Mouse (Mus musculus) hindbrain, embryonic 13.5 days (tissue): ENCODE measurements around the gene Setd3. TPM values are rescaled to one million over a fixed set of nuclear protein-coding genes. Genes with fewer than 3 reads are reported as not detected.

Source experiments
- ATAC-seq: fragments of 200-750 bp; cut with Nextera tagmentation; 2 replicates; pipeline ENCODE4 v1.8.0; 2017; ENCODE audit warnings: moderate TSS enrichment; ENCODE audit not compliant: low FRiP score
- H3K27ac ChIP-seq: fragments of 300-500 bp; sonication (generic); 2 replicates; pipeline ENCODE4 v1.5.1; 2015; ENCODE audit warnings: inconsistent platforms, mild to moderate bottlenecking, moderate library complexity
- H3K27me3 ChIP-seq: fragments of 300-500 bp; sonication (generic); 2 replicates; pipeline ENCODE4 v1.6.1; 2015; ENCODE audit warnings: mild to moderate bottlenecking, inconsistent platforms
- H3K36me3 ChIP-seq: fragments of 300-500 bp; sonication (generic); 2 replicates; pipeline ENCODE4 v1.6.1; 2015; ENCODE audit warnings: mild to moderate bottlenecking, inconsistent platforms
- H3K4me1 ChIP-seq: fragments of 300-500 bp; sonication (generic); replicated peaks from 2 replicates; pipeline ENCODE4 v1.6.1; 2015; ENCODE audit warnings: inconsistent platforms
- H3K4me2 ChIP-seq: fragments of 300-500 bp; sonication (generic); 2 replicates; pipeline ENCODE4 v1.6.1; 2015; ENCODE audit warnings: inconsistent platforms, mild to moderate bottlenecking, moderate library complexity
- H3K4me3 ChIP-seq: fragments of 300-500 bp; sonication (generic); 2 replicates; pipeline ENCODE4 v1.5.1; 2015; ENCODE audit warnings: mild to moderate bottlenecking, inconsistent platforms
- H3K9ac ChIP-seq: fragments of 300-500 bp; sonication (generic); 2 replicates; pipeline ENCODE4 v1.6.1; 2015; ENCODE audit warnings: mild to moderate bottlenecking, inconsistent platforms
- H3K9me3 ChIP-seq: fragments of 300-500 bp; sonication (generic); 2 replicates; pipeline ENCODE4 v1.6.1; 2016; ENCODE audit warnings: inconsistent platforms
- WGBS: fragments of 180-500 bp; shearing (Covaris S2); methylation state at CpG from one replicate; pipeline ENCODE4 v1.1.7; 2015; 5-methylcytosine and 5-hydroxymethylcytosine counted together
- polyA plus RNA-seq: library from polyadenylated mRNA; unstranded; fragments of >200 nt; fragmentation: Nextera tagmentation; extraction: Ambion mirVana; gene quantifications from 2 replicates; pipeline ENCODE4 v1.2.1, GENCODE M21; 2015

Gene Setd3
- polyA plus RNA-seq, 1 experiment from 2014 or later = 102 TPM

GRCm38 (mm10) chr12:108170467-108170866 is 8.6 kb downstream of the Setd3 start:
- H3K4me2 ChIP-seq = no peak overlapping the region
- 91% methylated on average over 3 of the region's 3 CpGs for WGBS
- H3K4me3 ChIP-seq = no peak overlapping the region
- ATAC-seq = no peak
- no peaks in the 10 kb centered on the region for H3K36me3 ChIP-seq
- H3K9me3 ChIP-seq = no peaks in the 10 kb centered on the region
- no peaks in the 10 kb centered on the region for H3K27me3 ChIP-seq
- H3K27ac ChIP-seq = no peak overlapping the region
- H3K9ac ChIP-seq = no peak overlapping the region
- H3K4me1 ChIP-seq = peaks cover 22% of the 10 kb centered on the region

GRCm38 (mm10) chr12:108168909-108169308 is 10.2 kb downstream of the Setd3 start:
- Histone ChIP-seq H3K27ac (no peak overlapping the region), H3K4me2 (no peak overlapping the region), H3K27me3 (no peaks in the 10 kb centered on the region), H3K36me3 (no peaks in the 10 kb centered on the region), H3K9me3 (no peaks in the 10 kb centered on the region), H3K4me1 (peaks cover 26% of the 10 kb centered on the region), H3K4me3 (no peak overlapping the region), H3K9ac (no peak overlapping the region)
- 88% methylated on average over 3 of the region's 3 CpGs for WGBS
- no peak for ATAC-seq

GRCm38 (mm10) chr12:108163706-108164105 is 15.4 kb downstream of the Setd3 start:
- WGBS = 77% methylated on average over 3 of the region's 3 CpGs
- peaks cover 28% of the 10 kb centered on the region for H3K36me3 ChIP-seq

GRCm38 (mm10) chr12:108162036-108162435 is 17.1 kb downstream of the Setd3 start:
- Histone ChIP-seq H3K4me1 (peaks cover 10% of the 10 kb centered on the region), H3K27me3 (no peaks in the 10 kb centered on the region), H3K27ac (no peak overlapping the region), H3K9me3 (no peaks in the 10 kb centered on the region), H3K9ac (no peak overlapping the region), H3K4me2 (no peak overlapping the region), H3K36me3 (peaks cover 32% of the 10 kb centered on the region), H3K4me3 (no peak overlapping the region)
- WGBS = 90% methylated on average over 1 of the region's 1 CpGs
- ATAC-seq = no peak

More at GRCm38 (mm10) chr12:108163706-108164105, 15.4 kb downstream of the Setd3 start:
- H3K27me3 ChIP-seq = no peaks in the 10 kb centered on the region
- H3K4me3 ChIP-seq = no peak overlapping the region
- no peak overlapping the region for H3K9ac ChIP-seq
- H3K4me1 ChIP-seq = peaks cover 10% of the 10 kb centered on the region
- H3K9me3 ChIP-seq = no peaks in the 10 kb centered on the region
- H3K27ac ChIP-seq = no peak overlapping the region
- no peak for ATAC-seq
- no peak overlapping the region for H3K4me2 ChIP-seq

GRCm38 (mm10) chr12:108159863-108160262 is 19.3 kb downstream of the Setd3 start:
- Histone ChIP-seq H3K9ac (no peak overlapping the region), H3K4me1 (peaks cover 10% of the 10 kb centered on the region), H3K4me3 (no peak overlapping the region), H3K27ac (no peak overlapping the region), H3K36me3 (peaks cover 42% of the 10 kb centered on the region), H3K27me3 (no peaks in the 10 kb centered on the region), H3K9me3 (no peaks in the 10 kb centered on the region), H3K4me2 (no peak overlapping the region)
- no peak for ATAC-seq

- H3K4me1 ChIP-seq = no peaks in the 10 kb centered on the region
- H3K27ac ChIP-seq = no peak overlapping the region
- WGBS = 96% methylated on average over 2 of the region's 2 CpGs
- no peak overlapping the region for H3K9ac ChIP-seq
- H3K9me3 ChIP-seq = no peaks in the 10 kb centered on the region
- H3K27me3 ChIP-seq = no peaks in the 10 kb centered on the region
- ATAC-seq = no peak
- no peak overlapping the region for H3K4me2 ChIP-seq
- H3K36me3 ChIP-seq = peaks cover 41% of the 10 kb centered on the region
- H3K4me3 ChIP-seq = no peak overlapping the region
These were observed 26.4 kb downstream of the Setd3 start for GRCm38 (mm10) chr12:108152743-108153142.

- Histone ChIP-seq H3K4me3 (no peak overlapping the region), H3K4me1 (no peaks in the 10 kb centered on the region), H3K4me2 (no peak overlapping the region), H3K9me3 (no peaks in the 10 kb centered on the region), H3K27ac (no peak overlapping the region), H3K27me3 (no peaks in the 10 kb centered on the region), H3K9ac (no peak overlapping the region), H3K36me3 (peaks cover 30% of the 10 kb centered on the region)
- ATAC-seq = no peak
- whole genome bisulfite sequencing = 78% methylated on average over 3 of the region's 3 CpGs
These were observed 29.4 kb downstream of the Setd3 start for GRCm38 (mm10) chr12:108149764-108150163.

- Histone ChIP-seq H3K9ac (no peak overlapping the region), H3K27ac (no peak overlapping the region), H3K36me3 (peaks cover 15% of the 10 kb centered on the region; the same call in 1 of the 2 replicates), H3K9me3 (no peaks in the 10 kb centered on the region), H3K4me3 (no peak overlapping the region), H3K27me3 (no peaks in the 10 kb centered on the region), H3K4me2 (no peak overlapping the region), H3K4me1 (no peaks in the 10 kb centered on the region)
- ATAC-seq = no peak
- WGBS = 95% methylated on average over 3 of the region's 3 CpGs
These were observed 33.9 kb downstream of the Setd3 start for GRCm38 (mm10) chr12:108145198-108145597.

- 88% methylated on average over 5 of the region's 5 CpGs for WGBS
- no peaks in the 10 kb centered on the region for H3K4me1 ChIP-seq
- no peaks in the 10 kb centered on the region for H3K9me3 ChIP-seq
These were observed 35.3 kb downstream of the Setd3 start for GRCm38 (mm10) chr12:108143624-108144498.

GRCm38 (mm10) chr12:108135610-108136208 is 43.4 kb downstream of the Setd3 start:
- Histone ChIP-seq H3K9me3 (no peaks in the 10 kb centered on the region), H3K9ac (no peak overlapping the region), H3K36me3 (peaks cover 27% of the 10 kb centered on the region), H3K4me2 (no peak overlapping the region), H3K4me1 (0 out of 2 replicates have a peak, but pooled peaks cover 3% of the 10 kb centered on the region), H3K4me3 (no peak overlapping the region), H3K27ac (no peak overlapping the region), H3K27me3 (no peaks in the 10 kb centered on the region)
- WGBS = 81% methylated on average over 6 of the region's 6 CpGs
- no peak for ATAC-seq

More at GRCm38 (mm10) chr12:108143624-108144498, 35.3 kb downstream of the Setd3 start:
- Histone ChIP-seq H3K27me3 (no peaks in the 10 kb centered on the region), H3K27ac (no peak overlapping the region), H3K36me3 (peaks cover 13% of the 10 kb centered on the region; the same call in 1 of the 2 replicates), H3K4me2 (no peak overlapping the region), H3K9ac (no peak overlapping the region), H3K4me3 (no peak overlapping the region)
- no peak for ATAC-seq

GRCm38 (mm10) chr12:108133181-108133580 is 45.9 kb downstream of the Setd3 start:
- WGBS = 60% methylated on average over 2 of the region's 2 CpGs
- Histone ChIP-seq H3K27ac (no peak overlapping the region), H3K36me3 (peaks cover 48% of the 10 kb centered on the region), H3K4me3 (no peak overlapping the region), H3K9ac (no peak overlapping the region), H3K4me1 (0 out of 2 replicates have a peak, but pooled peaks cover 3% of the 10 kb centered on the region), H3K4me2 (no peak overlapping the region), H3K27me3 (no peaks in the 10 kb centered on the region), H3K9me3 (no peaks in the 10 kb centered on the region)
- ATAC-seq = no peak

- H3K36me3 ChIP-seq = peaks cover 51% of the 10 kb centered on the region
- no peak overlapping the region for H3K9ac ChIP-seq
- no peaks in the 10 kb centered on the region for H3K9me3 ChIP-seq
- H3K4me3 ChIP-seq = no peak overlapping the region
- no peak overlapping the region for H3K27ac ChIP-seq
- H3K27me3 ChIP-seq = no peaks in the 10 kb centered on the region
- WGBS = 92% methylated on average over 8 of the region's 8 CpGs
- no peak overlapping the region for H3K4me2 ChIP-seq
- ATAC-seq = no peak
- H3K4me1 ChIP-seq = 0 out of 2 replicates have a peak, but pooled peaks cover 3% of the 10 kb centered on the region
These were observed 46.6 kb downstream of the Setd3 start for GRCm38 (mm10) chr12:108132450-108133070.
